Mouse (Mus musculus): ENCODE data around the gene Nkx6-1.
A peak's percentile ranks its signal among the peaks of the same experiment; 100 is the strongest.

Gene Nkx6-1

GRCm38 (mm10) chr5:101664945-101665615 lies at the start of gene Nkx6-1:
TSS of gene Nkx6-1 (minus strand) at chr5:101664996.
- DNase-seq: peak; percentile 67

DNA sequence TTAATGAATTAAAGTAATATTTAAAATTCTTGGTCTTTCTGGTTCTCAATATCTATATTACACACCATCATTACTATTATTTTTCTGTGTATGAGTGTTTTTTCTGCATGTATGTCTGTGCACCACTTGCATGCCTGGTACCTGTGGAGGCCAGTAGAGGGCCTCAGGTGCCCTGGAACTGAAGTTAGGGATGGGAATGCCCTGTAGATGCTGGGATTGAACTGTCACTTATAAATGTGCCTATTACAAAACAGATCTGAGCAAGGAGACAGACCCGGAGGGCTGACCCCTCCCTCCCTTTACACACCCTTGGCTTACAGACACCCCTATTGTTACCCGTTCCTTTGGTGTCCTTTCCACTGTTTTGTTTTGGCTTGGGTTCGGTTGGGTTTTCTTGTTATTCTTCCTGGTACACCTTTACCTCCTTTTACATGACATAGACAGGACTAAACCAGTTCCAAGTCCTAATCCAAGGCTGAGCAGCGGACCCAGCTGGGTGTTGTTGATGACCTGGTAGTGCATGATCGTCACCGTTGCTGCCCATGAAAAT lies 48.3 kb upstream of the Nkx6-1 start:
- DNase-seq: peak; percentile 10

DNA sequence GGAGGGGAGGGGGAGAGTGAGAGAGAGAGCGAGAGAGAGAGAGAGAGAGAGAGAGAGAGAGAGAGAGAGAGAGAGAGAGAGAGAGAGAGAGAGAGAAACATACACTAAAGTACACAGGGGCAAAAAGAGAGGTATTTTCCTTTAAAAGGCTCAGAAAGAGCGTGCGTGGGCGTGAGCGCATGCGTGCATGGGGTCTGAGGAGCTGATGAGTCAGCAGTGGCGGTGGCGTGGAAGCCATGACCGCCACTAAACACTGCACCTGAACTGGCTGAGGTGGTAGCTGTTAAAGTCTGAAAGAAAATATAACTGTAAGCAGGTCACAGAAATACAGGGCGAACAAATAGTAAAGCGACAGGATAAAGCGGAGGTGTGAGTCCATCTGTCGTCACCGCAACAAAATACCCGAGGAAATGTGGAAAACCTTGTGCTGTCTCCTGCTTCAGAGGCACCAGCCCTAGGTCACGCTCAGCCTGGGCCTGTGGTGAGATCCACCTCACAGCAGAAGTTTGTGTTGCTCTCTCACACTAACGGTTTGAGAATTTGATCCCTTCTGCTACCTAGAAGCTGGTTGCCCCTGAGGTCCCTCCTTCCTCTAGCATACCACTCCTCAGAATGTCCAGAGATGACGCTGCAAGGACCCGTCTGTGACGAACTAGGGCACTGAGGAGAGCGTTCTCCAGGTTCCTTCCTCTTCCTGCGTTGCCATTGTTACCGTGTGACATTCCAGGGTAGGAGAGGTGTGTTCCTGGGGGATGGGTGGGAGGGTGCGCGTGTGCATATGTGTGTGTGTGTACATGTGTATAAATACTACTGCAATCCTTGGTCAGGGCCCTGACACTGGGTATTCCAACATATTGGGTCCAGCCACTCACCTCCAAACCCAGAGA lies 38.8 kb upstream of the Nkx6-1 start:
- no peak for DNase-seq

- no peak for DNase-seq
These were observed 37.8 kb upstream of the Nkx6-1 start for GRCm38 (mm10) chr5:101702636-101703035.

DNA sequence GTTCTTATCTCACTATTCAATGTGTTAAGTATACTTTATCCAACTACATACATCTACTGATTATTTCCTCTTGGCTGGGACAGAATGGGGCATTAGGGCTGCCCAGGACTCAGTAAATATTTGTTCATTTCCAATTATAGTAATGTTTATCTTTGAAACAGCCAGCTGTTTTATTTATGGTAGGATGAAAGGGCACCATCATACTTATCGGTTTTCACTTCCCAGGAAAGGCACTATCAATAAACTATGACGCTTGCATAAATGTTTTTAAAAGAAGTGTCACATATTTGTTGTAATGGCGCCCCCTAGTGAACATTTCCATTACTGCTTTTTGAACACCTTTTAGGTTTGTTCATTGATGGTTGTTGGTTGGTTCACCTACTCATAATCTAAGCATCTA lies 35.8 kb upstream of the Nkx6-1 start:
- DNase-seq: peak; percentile 46

- DNase-seq: peak; percentile 20
These were observed 23.8 kb upstream of the Nkx6-1 start for GRCm38 (mm10) chr5:101688581-101688980.

GRCm38 (mm10) chr5:101683340-101683739 lies 18.5 kb upstream of the Nkx6-1 start:
- no peak for DNase-seq

DNA sequence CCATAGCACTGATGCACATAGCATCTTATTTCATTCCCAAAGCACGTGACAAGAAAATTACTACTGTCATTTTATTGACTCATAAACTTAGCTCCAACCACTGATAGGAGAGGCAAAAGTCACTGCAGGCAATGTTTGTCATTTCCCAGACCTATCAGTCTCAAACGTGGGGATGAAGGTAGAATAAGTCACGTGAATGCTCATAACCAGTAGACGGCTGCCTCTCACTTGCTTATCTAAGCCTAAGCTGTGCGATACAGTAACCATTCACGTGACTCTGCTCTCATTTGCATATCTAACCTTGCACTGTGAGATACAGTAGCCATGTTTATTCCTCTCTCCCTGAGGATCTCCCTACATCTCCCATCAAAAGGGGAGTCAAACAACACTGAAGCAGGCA lies 15.5 kb upstream of the Nkx6-1 start:
- no peak for DNase-seq

DNA sequence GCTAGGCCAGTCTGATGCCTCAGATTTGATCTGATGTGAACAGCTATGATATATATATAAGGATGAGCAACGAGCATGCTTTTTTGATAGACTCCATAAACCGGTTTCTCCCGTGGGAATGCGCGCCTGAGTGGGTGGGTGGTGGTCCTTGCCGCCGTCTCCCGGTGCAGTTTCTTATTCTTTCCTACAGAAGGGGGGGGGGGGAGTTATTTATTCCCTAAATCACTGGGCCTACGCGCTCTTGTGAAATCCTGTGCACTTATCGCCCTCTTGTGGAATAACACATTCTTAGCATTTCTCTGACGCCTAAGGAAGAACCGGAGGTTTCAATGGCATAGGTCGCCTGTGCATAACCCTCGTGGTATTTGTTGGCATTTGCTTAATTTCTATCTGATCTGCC lies 4.6 kb upstream of the Nkx6-1 start:
- peak; percentile 24 for DNase-seq

DNA sequence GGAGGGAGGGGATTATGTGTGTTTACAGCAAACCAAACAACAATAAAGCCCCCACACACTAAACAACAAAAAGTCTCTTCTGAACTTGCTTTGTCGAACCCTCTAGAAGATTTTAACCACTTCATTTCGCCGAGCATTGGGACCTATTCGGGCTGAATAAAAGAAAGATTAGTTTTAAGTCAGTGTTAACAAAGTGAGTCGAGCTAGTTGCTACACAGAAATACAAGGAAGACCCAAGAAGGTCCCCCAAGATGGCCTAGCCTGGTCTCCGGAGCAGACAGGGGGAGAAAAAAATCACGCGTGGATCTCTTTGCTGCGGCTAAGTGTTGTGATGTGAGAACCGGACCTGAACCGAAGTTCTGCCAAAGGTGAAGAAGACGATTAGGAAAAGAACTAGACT lies 3.7 kb upstream of the Nkx6-1 start:
- no peak for DNase-seq

DNA sequence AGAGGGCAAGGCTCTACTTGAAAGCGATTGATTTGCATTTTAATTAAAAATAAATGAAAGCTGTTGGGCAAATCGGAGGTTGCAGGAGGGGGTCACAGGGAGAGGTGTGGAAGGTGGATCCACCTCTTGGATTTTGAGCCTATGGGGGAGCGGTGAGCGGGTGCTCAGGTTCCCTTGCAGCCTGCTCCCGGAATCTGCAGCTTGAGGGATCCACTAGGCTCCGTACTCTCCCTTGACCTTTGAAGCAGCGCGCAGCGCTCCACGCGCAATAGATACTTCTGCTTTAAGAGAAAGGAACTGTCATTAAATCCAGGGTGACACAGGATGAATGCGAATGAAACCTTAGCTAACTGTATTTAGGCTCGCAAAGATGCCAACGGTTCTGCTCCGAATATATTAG lies 3.2 kb upstream of the Nkx6-1 start:
- no peak for DNase-seq

GRCm38 (mm10) chr5:101667263-101667990 lies 2.6 kb upstream of the Nkx6-1 start:
- DNase-seq: no peak

DNA sequence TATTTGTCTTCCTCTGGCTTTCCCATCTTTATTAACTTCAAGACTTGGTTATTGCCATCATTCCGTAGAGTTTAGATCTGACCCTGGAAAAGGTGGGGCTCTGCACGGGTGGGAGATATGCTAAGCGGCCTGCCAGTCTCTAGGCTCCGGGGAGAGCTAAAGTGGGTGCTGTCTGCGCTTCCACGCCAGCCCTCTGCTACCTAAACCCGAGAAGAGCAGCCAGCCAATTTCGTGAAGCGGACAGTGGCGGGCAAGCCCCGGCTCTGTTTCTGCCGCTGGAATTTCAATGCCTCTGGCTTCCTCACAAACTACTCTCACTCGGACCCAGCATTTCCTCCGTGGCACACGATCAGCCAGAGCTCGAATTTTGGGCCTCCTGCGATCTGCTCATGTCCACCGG lies 1.9 kb upstream of the Nkx6-1 start:
- DNase-seq: no peak

DNA sequence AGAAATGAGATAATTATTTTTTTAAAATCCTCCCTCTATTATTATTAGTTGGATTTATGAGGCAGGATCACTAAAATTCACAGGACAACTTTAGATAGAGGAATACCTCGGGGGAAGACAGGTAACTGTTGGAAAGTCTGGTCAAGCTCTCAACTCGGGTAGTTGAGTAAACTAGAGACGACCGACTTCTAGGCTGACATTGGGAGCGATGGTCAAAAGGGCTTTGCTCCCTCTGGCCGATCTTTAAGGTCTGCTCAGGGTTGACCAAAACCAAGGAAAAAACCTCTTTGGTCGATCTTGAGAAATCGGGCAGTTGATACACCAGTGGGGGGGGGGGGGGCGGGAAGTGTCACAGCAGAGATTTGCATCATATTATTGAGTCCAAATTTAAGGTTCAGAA lies 1.3 kb upstream of the Nkx6-1 start:
- DNase-seq: no peak

DNA sequence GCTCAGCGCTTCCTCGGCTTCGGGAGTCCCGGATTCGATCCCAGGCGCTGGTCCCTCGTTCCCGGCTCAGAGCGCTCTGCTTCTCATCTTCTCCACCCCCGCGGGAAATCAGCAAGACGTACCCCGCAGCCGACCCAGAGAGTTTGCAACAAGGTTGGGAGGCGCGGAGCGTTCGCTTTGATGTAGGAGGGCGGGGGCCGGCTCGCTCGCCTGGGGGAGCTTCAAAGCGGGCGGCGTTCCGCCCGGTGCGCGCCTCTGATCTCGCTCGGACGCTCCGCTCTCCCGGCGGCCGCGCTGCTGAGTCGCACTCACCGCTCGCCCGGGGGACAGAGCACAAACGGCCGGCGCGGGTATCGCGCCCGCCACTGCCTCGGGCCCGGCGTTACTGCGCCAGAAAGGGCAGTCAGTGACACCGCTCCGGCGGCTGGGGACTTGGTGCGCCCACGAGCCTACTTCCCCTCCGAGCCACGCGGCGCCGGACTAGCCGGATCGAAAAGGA lies 324 bp downstream of the Nkx6-1 start:
- no peak for DNase-seq

- DNase-seq: no peak
These were observed 974 bp downstream of the Nkx6-1 start for GRCm38 (mm10) chr5:101663621-101664422.

DNA sequence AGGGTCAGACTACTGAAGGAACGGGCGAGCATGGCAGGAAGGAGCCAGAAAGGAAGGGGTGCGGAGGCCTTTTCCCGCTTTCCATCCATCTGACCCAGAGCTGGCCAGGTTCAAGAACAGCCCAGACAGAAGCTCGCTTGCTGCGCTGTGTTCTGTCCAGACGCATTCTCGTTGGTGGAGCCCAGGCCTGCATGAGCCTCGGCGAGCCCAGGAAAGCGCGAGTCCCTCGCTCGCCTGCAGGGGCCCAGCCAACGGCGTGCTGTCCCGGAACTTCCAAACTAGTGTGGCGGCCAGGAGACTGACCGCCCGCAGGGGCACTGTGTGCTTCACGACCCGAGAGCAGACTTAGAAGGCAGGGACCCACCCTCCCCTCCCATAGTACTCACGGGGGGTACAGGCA lies 1.6 kb downstream of the Nkx6-1 start:
- peak; percentile 34 for DNase-seq

DNA sequence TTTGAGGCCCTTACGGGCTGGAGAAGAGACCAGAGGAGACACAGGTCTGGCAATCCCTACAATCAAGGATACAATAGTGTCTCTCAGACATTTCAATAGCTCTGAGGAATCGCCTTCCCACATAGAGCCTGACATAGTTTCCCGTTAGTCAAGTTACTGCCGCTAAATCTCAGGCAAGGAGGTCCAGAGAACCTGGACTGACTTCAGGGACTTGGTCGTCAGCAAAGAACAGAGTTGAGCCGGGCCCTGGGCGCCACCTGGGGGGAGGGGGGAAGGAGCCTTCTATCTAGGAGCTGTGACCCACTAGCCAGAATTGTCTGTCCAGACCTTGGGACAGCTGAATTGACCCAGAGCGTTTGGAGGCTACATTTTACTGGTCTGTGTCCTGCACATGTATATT lies 2.3 kb downstream of the Nkx6-1 start:
- DNase-seq: no peak

GRCm38 (mm10) chr5:101661561-101662211 lies 3.1 kb downstream of the Nkx6-1 start:
- DNase-seq: no peak

DNA sequence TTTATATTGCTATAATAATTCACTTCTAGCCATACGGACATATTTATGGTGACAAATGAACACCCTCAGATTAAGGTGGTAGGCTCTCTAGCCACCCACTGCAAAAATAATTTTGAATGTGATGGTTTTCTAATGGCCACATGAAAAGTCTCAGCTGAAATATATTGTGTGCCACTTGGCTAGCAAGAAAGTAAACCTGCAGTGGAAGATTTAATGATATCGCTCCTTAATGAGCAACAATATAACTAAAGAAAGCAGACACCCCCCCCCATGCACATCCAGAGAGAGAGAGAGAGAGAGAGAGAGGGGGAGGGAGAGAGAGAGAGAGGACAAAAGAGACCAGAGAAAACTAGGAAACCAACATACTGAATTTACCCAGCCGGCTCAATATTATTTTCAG lies 4.1 kb downstream of the Nkx6-1 start:
- no peak for DNase-seq

DNA sequence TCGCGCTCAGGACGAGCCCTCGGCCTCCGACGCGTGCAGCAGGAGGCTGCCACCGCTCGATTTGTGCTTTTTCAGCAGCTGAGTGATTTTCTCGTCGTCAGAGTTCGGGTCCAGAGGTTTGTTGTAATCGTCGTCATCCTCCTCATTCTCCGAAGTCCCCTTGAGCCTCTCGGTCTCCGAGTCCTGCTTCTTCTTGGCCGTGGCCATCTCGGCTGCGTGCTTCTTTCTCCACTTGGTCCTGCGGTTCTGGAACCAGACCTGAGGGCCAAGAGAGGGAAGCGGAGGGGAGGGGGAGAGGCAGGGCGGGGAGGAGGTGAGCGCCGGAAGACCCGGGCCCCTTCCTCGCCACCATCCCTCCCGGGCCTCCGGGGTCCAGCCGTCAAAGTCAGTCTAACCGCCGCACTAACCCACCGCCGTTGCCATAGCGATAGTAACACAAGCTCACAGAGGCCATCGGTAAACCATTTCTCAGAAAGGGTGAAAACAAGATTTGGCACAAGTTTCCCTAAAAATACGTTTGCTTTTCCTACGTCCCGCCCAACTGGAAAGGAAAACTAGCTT lies 5.3 kb downstream of the Nkx6-1 start:
- DNase-seq: no peak

- DNase-seq: no peak
These were observed 5.9 kb downstream of the Nkx6-1 start for GRCm38 (mm10) chr5:101658984-101659290.
